Mouse (Mus musculus): Measurements from ENCODE around the gene Ntrk2. TPM values are rescaled to one million over a fixed set of nuclear protein-coding genes. Genes with fewer than 3 reads are reported as not detected.

Gene Ntrk2
- total and polyA plus RNA-seq, 2 experiments from 2014 or later = 160 to 233 TPM

GRCm38 (mm10) chr13:59143141-59143744, 336.9 kb downstream of the Ntrk2 start:
- Histone ChIP-seq H3K9ac (replicated peaks; ENCODE audit: low read length) (no peak overlapping the region), H3K36me3 (ENCODE audit: insufficient read depth, low read length) (no peaks in the 10 kb centered on the region), H3K4me1 (ENCODE audit: insufficient read depth, low read length) (0 out of 2 replicates have a peak, but pooled peaks cover 16% of the 10 kb centered on the region), H3K9me3 (ENCODE audit: low read length) (no peaks in the 10 kb centered on the region), H3K4me2 (ENCODE audit: low read depth, low read length) (no peak overlapping the region), H3K27me3 (ENCODE audit: insufficient read depth, low read length) (no peaks in the 10 kb centered on the region), H3K4me3 (ENCODE audit: low read length) (no peak overlapping the region), H3K27ac (peak overlapping the region; percentile 86)
- WGBS = 33% methylated on average over 7 of the region's 7 CpGs
- DNase-seq (ENCODE audit: low spot score) = peak; percentile 83
- no peak for TF ChIP-seq CTCF (IDR thresholded peaks at IDR 0.05; ENCODE audit: low read depth)
- ATAC-seq = peak; percentile 88

GRCm38 (mm10) chr13:59144321-59144856, 338.0 kb downstream of the Ntrk2 start:
- Histone ChIP-seq H3K27ac (peak overlapping the region; percentile 86), H3K4me1 (ENCODE audit: insufficient read depth, low read length) (0 out of 2 replicates have a peak, but pooled peaks cover 16% of the 10 kb centered on the region), H3K9me3 (ENCODE audit: low read length) (no peaks in the 10 kb centered on the region), H3K4me2 (ENCODE audit: low read depth, low read length) (peak overlapping the region; percentile 14; the same call in 1 of the 2 replicates), H3K27me3 (ENCODE audit: insufficient read depth, low read length) (no peaks in the 10 kb centered on the region), H3K9ac (replicated peaks; ENCODE audit: low read length) (no peak overlapping the region), H3K4me3 (ENCODE audit: low read length) (no peak overlapping the region), H3K36me3 (ENCODE audit: insufficient read depth, low read length) (no peaks in the 10 kb centered on the region)
- ATAC-seq (peak; percentile 90), DNase-seq (ENCODE audit: low spot score) (peak; percentile 79)
- no peak for TF ChIP-seq CTCF (IDR thresholded peaks at IDR 0.05; ENCODE audit: low read depth)
- 15% methylated on average over 11 of the region's 11 CpGs for WGBS

GRCm38 (mm10) chr13:59145677-59146555, 339.5 kb downstream of the Ntrk2 start:
- no peak overlapping the region for H3K4me3 ChIP-seq (ENCODE audit: low read length)
- DNase-seq (ENCODE audit: low spot score) (peak; percentile 92), ATAC-seq (peak; percentile 84)
- H3K9ac ChIP-seq (replicated peaks; ENCODE audit: low read length) = no peak overlapping the region
- peak overlapping the region; percentile 79 for H3K27ac ChIP-seq
- no peaks in the 10 kb centered on the region for H3K9me3 ChIP-seq (ENCODE audit: low read length)
- WGBS = 22% methylated on average over 21 of the region's 21 CpGs
- peak overlapping the region; percentile 13; the same call in 1 of the 2 replicates for H3K4me2 ChIP-seq (ENCODE audit: low read depth, low read length)
- H3K36me3 ChIP-seq (ENCODE audit: insufficient read depth, low read length) = no peaks in the 10 kb centered on the region
- H3K4me1 ChIP-seq (ENCODE audit: insufficient read depth, low read length) = 0 out of 2 replicates have a peak, but pooled peaks cover 16% of the 10 kb centered on the region
- H3K27me3 ChIP-seq (ENCODE audit: insufficient read depth, low read length) = no peaks in the 10 kb centered on the region
- TF ChIP-seq CTCF (IDR thresholded peaks at IDR 0.05; ENCODE audit: low read depth) = no peak

- Histone ChIP-seq H3K27ac (peak overlapping the region; percentile 79), H3K36me3 (ENCODE audit: insufficient read depth, low read length) (no peaks in the 10 kb centered on the region), H3K9ac (replicated peaks; ENCODE audit: low read length) (no peak overlapping the region), H3K27me3 (ENCODE audit: insufficient read depth, low read length) (no peaks in the 10 kb centered on the region), H3K9me3 (ENCODE audit: low read length) (no peaks in the 10 kb centered on the region), H3K4me2 (ENCODE audit: low read depth, low read length) (no peak overlapping the region), H3K4me1 (ENCODE audit: insufficient read depth, low read length) (0 out of 2 replicates have a peak, but pooled peaks cover 16% of the 10 kb centered on the region), H3K4me3 (ENCODE audit: low read length) (no peak overlapping the region)
- no peak for TF ChIP-seq CTCF (IDR thresholded peaks at IDR 0.05; ENCODE audit: low read depth)
- 81% methylated on average over 7 of the region's 7 CpGs for WGBS
- no peak for ATAC-seq
- DNase-seq (ENCODE audit: low spot score) = no peak
Observed at GRCm38 (mm10) chr13:59146616-59147015, 340.2 kb downstream of the Ntrk2 start.

GRCm38 (mm10) chr13:59147976-59148375, 341.6 kb downstream of the Ntrk2 start:
- Histone ChIP-seq H3K27me3 (ENCODE audit: insufficient read depth, low read length) (no peaks in the 10 kb centered on the region), H3K36me3 (ENCODE audit: insufficient read depth, low read length) (no peaks in the 10 kb centered on the region), H3K4me1 (ENCODE audit: insufficient read depth, low read length) (0 out of 2 replicates have a peak, but pooled peaks cover 16% of the 10 kb centered on the region), H3K4me2 (ENCODE audit: low read depth, low read length) (no peak overlapping the region), H3K27ac (no peak overlapping the region), H3K4me3 (ENCODE audit: low read length) (no peak overlapping the region), H3K9me3 (ENCODE audit: low read length) (no peaks in the 10 kb centered on the region), H3K9ac (replicated peaks; ENCODE audit: low read length) (no peak overlapping the region)
- ATAC-seq (no peak), DNase-seq (ENCODE audit: low spot score) (no peak)
- no peak for TF ChIP-seq CTCF (IDR thresholded peaks at IDR 0.05; ENCODE audit: low read depth)
- 43% methylated on average over 4 of the region's 4 CpGs for WGBS

GRCm38 (mm10) chr13:59148793-59149192, 342.4 kb downstream of the Ntrk2 start:
- 90% methylated on average over 10 of the region's 10 CpGs for WGBS
- H3K4me2 ChIP-seq (ENCODE audit: low read depth, low read length) = no peak overlapping the region
- H3K27me3 ChIP-seq (ENCODE audit: insufficient read depth, low read length) = no peaks in the 10 kb centered on the region
- no peak for TF ChIP-seq CTCF (IDR thresholded peaks at IDR 0.05; ENCODE audit: low read depth)
- H3K4me3 ChIP-seq (ENCODE audit: low read length) = no peak overlapping the region
- H3K9ac ChIP-seq (replicated peaks; ENCODE audit: low read length) = no peak overlapping the region
- H3K27ac ChIP-seq = no peak overlapping the region
- ATAC-seq = no peak
- H3K9me3 ChIP-seq (ENCODE audit: low read length) = no peaks in the 10 kb centered on the region
- no peak for DNase-seq (ENCODE audit: low spot score)
- H3K36me3 ChIP-seq (ENCODE audit: insufficient read depth, low read length) = no peaks in the 10 kb centered on the region
- 0 out of 2 replicates have a peak, but pooled peaks cover 15% of the 10 kb centered on the region for H3K4me1 ChIP-seq (ENCODE audit: insufficient read depth, low read length)
